Mouse (Mus musculus) brown adipose tissue, adult 24 weeks (tissue): ENCODE data around the gene Kcng3. TPM values are rescaled to one million over a fixed set of nuclear protein-coding genes. Genes with fewer than 3 reads are reported as not detected.
A peak's percentile ranks its signal among the peaks of the same experiment; 100 is the strongest.

Source experiments
- H3K27ac ChIP-seq: fragments of 200-500 bp; replicated peaks from 2 replicates; pipeline ENCODE4 v1.5.1; 2012; ENCODE audit warnings: low read depth, mild to moderate bottlenecking, low read length
- H3K4me1 ChIP-seq: fragments of 200-500 bp; 2 replicates; pipeline ENCODE4 v1.6.1; 2012; ENCODE audit warnings: low read length, mixed read lengths; ENCODE audit not compliant: control insufficient read depth, insufficient read depth, insufficient read length
- H3K4me3 ChIP-seq: fragments of 200-500 bp; 2 replicates; pipeline ENCODE4 v1.5.1; 2012; ENCODE audit warnings: low read depth, mild to moderate bottlenecking, low read length, moderate library complexity; ENCODE audit not compliant: insufficient read depth
- polyA plus RNA-seq: library from polyadenylated mRNA; stranded (reverse); fragments of >200 nt; gene quantifications from 2 replicates; pipeline ENCODE4 v1.2.4, GENCODE M21; 2012; ENCODE audit not compliant: missing spikeins, insufficient read depth, insufficient read length

The Kcng3 gene
- polyA plus RNA-seq, 1 experiment: not detected

DNA sequence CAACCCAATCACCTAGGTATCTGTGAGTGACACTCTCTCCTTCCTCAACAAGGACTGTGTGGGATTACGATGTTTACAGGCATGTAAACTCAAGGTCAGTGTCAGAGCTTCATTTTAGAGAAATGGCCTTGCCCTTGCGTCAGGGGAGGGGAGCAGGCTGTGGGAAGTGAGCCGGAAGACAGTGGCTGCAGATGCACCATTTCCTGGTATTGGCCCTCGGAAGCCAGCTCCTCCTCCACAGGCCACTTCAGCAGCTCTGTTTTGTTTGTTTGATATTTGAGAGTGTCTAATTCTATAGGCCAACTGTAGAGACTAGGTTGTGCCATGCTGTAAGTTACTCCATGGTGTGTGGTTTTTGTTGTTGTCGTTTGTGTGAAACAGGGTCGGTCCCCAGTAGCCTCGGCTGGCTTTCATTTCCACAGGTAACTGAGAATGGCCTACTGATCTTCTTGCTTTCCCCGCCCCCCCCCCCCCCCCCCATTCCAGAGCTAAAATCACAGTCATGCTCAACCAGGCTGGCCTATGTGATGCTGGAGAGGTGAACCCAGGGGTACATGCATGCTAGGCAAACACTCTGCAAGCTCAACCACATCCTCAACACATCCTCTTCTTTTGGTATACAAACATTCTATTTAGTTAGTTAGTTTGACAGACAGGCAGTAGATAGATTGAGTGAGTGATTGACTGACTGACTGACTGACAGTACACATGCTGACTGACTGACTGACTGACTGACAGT, 14.9 kb upstream of the Kcng3 start:
- Histone ChIP-seq H3K27ac (no peak overlapping the region), H3K4me1 (no peaks in the 10 kb centered on the region)

DNA sequence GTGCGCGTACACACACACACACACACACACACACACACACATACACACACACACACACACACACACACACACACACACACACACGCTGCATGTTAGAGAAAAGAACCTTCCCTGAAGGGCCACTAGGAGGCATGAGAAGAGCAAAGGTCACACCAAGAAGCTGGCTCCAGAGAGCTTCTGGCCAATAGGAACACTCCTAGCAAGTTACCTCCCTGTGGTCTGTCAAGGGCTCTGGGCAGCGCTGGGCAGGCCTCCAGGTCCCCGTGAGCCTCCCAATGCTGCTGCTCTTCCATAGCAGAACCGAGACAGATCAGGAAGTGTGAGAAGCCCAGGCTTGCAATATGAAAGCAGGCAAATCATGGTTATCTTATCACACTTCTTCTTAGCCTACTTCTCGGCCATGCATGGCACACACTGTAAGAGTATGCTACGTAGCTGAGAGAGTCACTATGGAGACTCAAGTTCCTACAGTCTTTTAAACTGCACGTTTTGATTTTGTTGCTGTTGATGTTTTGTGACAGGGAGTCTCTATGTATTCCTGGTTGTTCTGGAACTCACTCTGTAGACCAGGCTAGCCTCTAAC, 13.6 kb upstream of the Kcng3 start:
- Histone ChIP-seq H3K4me1 (no peaks in the 10 kb centered on the region), H3K4me3 (no peak overlapping the region), H3K27ac (no peak overlapping the region)

More for the DNA sequence above, 14.9 kb upstream of the Kcng3 start:
- H3K4me3 ChIP-seq: no peak overlapping the region

DNA sequence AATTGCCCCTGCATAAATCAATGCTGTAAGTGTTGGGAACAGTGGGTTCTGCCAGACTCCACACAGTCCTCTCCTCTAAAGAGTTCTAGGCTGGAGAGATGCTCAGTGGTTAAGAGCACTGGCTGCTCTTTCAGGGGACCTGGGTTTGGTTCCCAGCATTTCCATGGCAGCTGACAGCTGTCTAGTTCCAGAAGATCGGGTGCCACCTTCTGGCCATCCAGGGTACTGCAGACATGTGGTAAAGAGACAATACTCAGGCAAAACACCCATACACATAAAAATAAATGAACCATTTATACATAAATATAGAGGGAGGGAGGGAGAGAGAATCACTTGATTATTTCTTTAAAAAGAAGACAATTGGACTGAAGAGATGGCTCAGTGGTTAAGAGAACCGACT, 5.7 kb upstream of the Kcng3 start:
- no peak overlapping the region for H3K27ac ChIP-seq

DNA sequence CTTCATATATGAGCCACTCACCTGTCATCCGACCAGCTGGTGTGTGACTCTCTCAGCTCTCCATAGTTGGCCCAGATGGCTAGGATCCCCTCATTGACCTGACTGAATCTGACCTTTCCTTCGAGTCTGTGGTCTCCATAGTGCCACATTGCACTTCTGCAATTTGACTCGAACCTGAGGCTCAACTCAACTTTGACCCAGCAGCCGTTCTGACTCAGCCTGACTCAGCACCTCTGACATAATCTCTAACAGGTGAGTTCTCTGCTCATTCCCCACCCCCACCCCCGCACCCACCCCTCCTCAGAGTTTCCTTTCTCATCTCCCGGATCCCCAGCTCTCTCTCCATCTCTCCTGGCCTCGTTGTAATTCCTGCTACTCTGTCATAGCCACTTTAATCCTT, 4.7 kb upstream of the Kcng3 start:
- no peak overlapping the region for H3K27ac ChIP-seq
- H3K4me3 ChIP-seq: no peak overlapping the region
- H3K4me1 ChIP-seq: no peaks in the 10 kb centered on the region; the same call in 1 of the 2 replicates

More for the DNA sequence above, 5.7 kb upstream of the Kcng3 start:
- Histone ChIP-seq H3K4me3 (no peak overlapping the region), H3K4me1 (no peaks in the 10 kb centered on the region; the same call in 1 of the 2 replicates)

DNA sequence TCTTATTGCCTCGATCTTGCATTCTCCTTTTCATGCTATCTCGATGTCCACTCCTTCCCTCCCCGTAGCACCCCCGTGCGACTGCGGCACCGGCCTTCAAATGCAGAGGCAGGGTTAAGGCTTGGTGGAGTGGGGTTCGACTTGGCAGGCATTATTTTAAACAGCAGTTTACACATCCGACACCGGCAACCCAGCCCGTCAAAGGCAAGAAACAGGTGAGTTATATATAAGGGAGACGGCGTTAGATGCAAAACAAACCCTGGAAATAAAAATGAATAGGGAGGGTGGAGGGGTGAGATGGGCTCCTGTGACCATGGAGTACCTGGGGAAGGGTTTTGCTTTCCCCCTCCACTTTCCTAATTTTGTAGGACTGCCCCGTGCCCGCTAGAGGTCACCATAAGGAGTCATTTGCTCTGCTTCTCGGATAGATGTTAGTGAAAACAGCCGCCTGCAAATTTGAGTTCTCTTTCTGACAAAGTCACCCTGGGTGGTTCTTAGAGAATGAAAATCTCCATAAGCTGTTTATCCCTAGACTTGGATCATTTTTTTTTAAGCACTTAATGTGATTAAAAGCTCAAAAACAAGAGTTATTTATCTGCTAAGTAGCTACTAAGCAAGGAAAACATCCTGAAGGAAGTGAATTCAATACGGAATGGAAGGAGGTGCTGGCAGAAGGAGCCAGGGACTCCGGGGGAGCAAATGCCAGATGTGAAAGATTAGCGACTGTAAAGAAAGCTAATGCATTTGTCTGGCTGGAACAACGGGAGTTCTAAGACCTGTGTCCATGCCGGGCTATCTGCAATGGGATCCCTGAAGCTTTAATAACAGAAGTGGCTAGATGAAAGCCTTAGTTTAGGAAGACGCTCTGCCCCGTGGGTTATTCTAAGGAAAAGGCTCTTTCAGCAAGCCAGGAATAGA, 1.2 kb upstream of the Kcng3 start:
- Histone ChIP-seq H3K27ac (no peak overlapping the region), H3K4me1 (no peaks in the 10 kb centered on the region; the same call in 1 of the 2 replicates), H3K4me3 (peak overlapping the region; percentile 54)

DNA sequence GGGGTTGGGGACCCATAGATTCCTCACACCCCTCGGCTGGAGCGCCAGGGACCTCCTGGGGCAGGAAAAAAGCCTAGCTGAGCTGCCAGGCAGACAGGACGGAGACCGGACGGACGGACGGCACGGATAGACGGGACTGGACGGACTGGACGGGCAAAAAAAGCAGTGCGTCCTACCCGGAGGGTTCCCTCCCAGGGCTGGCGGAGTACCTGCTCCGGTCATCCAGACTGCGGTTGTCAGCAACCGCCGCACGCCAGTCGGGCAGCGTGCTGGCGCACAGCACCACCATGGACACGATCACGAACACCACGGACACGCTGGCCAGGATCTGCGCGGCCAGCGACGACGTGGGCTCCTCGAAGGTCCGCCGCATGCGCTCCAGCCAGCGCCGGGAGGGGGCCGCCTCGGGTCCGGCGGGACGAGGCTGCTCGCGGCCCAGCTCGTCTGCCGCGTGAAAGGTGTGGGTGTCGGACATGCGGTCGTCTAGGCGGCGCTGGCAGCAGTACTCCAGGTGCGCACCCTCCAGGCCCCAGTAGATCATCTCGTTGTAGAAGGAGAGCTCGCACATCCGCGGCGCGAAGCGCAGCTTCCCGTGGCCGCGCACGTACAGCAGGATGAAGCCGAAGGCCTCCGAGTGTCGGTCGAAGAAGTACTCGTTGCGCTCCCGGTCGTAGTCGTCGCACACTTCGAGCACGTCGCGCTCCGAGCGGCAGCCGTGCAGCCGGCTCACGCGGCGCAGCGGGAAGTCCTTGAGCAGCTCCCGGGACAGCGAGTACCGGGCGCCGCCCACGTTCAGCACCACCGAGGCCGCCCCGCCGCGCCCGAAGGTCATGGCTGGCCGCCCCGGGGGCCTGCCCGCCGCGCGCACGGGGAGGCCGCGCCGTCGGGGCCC, 662 bp downstream of the Kcng3 start:
- H3K27ac ChIP-seq: no peak overlapping the region
- H3K4me1 ChIP-seq: no peaks in the 10 kb centered on the region; the same call in 1 of the 2 replicates
- H3K4me3 ChIP-seq: peak overlapping the region; percentile 54

DNA sequence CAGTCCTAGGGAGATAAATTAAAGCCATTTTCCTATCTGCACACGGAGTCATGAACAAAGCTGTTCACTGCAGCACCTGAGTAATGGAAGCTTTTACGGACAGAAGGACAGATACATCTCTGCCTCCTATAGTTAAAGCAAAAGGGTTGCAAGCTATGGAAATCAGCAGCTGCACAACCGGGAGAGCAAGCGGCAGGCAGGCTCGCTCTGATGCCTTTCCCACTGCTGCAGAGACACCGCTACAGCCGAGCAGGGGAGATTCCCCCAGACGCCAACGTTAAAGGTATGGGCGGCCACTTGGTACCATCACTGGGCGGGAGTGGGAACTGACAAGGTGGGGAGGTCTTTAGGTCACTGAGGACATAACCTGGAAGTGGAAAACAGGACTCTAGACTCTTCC, 17.8 kb downstream of the Kcng3 start:
- no peaks in the 10 kb centered on the region for H3K4me1 ChIP-seq
- no peak overlapping the region for H3K4me3 ChIP-seq
- no peak overlapping the region for H3K27ac ChIP-seq

DNA sequence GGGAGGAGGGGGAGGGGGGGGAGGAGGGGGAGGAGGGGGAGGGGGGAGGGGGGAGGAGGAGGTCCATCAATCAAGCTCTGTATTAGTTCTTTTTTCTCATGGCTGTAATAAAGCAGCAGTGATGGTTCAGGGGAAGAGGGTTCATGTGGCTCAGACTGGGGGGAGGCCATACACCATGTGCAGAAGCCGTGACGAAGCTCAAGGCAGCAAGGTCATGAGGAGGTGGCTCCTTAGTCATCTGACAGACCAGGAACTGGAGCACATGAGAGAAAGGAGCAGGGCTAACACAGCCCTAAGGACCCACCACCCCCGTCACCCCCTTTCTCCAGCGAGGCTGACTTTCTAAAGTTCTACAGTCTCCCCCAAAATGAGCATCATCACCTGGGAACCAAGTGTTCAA, 22.2 kb downstream of the Kcng3 start:
- H3K4me3 ChIP-seq: no peak overlapping the region
- no peak overlapping the region for H3K27ac ChIP-seq
- H3K4me1 ChIP-seq: no peaks in the 10 kb centered on the region

DNA sequence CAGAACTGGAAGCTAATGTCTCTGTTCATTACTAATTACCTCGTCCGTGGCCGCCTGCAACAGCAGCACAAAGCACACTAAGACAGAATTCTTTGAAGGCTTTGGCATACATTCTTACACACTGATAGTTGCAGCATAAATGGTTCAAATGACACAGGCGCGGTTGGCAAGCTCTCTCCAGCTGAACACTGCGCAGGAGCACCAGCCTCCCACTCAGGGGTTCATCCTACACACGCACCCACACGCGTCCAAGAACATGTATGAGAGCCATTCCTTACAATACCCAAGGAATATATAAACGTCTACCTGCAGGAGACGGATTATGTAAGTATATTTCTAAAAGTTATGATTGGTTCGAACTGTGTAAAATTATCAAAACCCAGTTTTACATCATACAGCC, 30.7 kb downstream of the Kcng3 start:
- no peak overlapping the region for H3K27ac ChIP-seq
- no peak overlapping the region for H3K4me3 ChIP-seq
- H3K4me1 ChIP-seq: no peaks in the 10 kb centered on the region

DNA sequence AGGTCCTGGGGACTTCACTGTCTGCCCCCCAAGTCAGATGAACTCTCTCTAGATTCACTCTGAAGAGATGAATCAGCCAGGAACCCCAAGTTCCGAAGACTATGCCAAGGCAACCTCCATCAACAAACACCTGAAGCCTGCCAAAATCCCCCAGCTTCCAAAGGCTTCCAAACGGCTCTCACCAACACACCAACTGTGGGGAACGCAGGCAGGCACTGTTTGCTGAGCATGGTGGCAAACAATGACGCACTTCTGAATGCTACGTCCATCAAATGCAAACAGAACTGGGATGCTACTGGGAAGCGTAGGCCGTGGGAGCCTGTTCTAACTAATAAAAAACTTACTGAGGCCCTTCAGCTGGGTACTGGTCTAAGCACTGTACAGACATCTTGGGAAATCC, 35.7 kb downstream of the Kcng3 start:
- H3K4me3 ChIP-seq: no peak overlapping the region
- no peaks in the 10 kb centered on the region for H3K4me1 ChIP-seq
- H3K27ac ChIP-seq: no peak overlapping the region

DNA sequence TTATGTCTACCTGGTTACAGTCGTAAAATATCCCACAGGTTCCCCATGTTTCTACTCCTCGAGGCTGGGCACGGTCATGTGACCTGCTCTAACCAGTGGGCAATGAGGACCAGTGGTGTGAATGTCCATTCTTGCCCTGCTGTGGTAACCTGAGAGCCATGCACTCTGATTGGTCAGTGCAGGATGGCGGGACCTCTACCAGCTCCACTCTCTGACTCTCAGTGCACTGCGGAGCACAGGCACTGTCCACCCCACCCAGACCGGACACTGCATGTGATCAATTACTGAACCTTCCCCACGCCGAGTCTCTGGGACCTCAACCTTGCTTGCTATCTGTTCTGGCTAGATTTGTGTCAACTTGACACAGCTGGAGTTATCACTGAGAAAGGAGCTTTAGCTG, 37.2 kb downstream of the Kcng3 start:
- H3K4me3 ChIP-seq: no peak overlapping the region
- H3K27ac ChIP-seq: no peak overlapping the region
- no peaks in the 10 kb centered on the region for H3K4me1 ChIP-seq

DNA sequence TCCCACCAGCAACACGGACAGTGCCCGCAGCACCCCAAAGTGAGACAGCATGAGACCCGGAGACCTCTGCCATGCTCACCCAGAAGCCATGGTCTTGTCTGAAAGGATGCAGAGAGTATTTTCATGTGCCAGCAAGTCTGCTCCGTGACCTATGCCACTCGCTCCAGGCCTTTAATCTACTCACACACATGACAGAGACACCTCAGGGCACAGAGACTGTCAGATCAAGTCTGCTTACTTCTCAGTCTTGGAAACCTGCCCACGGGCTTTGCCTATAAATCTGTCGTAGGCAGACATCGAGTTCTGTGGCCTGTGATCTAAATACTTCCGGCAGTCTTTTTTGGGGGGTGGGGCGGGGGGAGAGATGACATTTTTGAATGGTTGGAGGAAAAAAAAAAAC, 38.3 kb downstream of the Kcng3 start:
- no peak overlapping the region for H3K27ac ChIP-seq
- no peak overlapping the region for H3K4me3 ChIP-seq
- no peaks in the 10 kb centered on the region for H3K4me1 ChIP-seq

DNA sequence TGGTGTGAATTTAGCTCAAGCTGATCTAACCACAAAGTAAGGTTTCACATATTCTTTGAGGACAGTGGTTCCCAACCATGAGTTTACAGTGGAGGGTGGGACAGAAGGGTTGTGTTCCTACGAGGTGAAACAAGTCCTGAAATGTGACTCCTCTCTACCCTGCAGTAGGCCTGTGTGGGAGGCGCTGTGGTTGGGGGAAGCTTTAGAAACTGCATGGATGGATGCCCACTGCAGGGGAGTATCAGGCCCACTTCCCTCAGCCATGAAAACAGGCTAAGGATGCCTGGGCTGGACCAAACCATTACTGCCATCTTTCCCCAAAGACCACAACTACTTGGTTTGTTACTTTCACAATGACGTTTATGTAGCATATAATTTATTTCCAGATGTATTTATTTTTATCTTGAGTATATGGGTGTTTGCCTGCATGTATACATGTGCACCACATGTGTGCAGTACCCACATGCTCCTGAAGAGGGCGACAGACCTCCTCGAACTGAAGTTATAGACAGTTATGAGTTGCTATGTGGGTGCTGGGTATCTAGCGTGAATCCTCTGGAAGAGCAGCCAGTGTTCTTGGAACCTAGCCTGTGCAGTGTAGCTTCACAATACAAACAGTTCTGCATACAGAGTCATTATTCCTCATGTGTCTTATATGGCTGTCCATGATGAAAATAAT, 42.9 kb downstream of the Kcng3 start:
- Histone ChIP-seq H3K4me3 (no peak overlapping the region), H3K4me1 (no peaks in the 10 kb centered on the region), H3K27ac (no peak overlapping the region)

DNA sequence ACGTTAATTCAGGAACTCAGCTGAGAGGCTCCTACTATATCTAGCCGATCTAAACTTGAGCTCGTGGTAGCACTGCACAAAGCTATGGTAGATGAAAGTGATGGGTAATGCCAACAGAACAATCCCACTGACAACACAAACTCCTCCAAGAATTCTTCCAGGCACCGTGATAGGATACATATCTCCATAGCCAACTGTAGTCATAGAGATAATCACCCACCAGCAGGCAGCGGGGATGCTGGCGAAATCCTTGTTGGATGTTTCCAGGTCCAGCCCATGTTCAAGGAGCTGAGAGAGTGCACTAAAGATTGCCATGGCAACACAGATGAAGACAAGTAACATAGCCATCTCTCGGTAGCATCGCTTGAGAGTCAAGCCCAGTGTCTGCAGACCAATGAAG, 44.0 kb downstream of the Kcng3 start:
- Histone ChIP-seq H3K27ac (no peak overlapping the region), H3K4me1 (no peaks in the 10 kb centered on the region), H3K4me3 (no peak overlapping the region)
